Mouse (Mus musculus) small intestine, adult 2 months (tissue): Measurements from ENCODE around the gene Jarid2. TPM values are rescaled to one million over a fixed set of nuclear protein-coding genes. Genes with fewer than 3 reads are reported as not detected.
A peak's percentile ranks its signal among the peaks of the same experiment; 100 is the strongest.
"Not testable (repeated sequence)": the region's sequence is repeated elsewhere in the genome, so short reads cannot be mapped to it uniquely, and the experiment has no call there.

Experiments used
- H3K27ac ChIP-seq: fragments of 200-500 bp; 2 replicates; pipeline ENCODE4 v1.5.1; 2012; ENCODE audit warnings: low read depth, low read length, control low read depth, inconsistent platforms; ENCODE audit not compliant: insufficient read depth
- H3K27me3 ChIP-seq: fragments of 200-500 bp; 2 replicates; pipeline ENCODE4 v1.6.1; 2012; ENCODE audit warnings: mild to moderate bottlenecking, moderate library complexity, low read length, inconsistent platforms; ENCODE audit not compliant: control insufficient read depth, insufficient read depth
- H3K36me3 ChIP-seq: fragments of 200-500 bp; 2 replicates; pipeline ENCODE4 v1.6.1; 2012; ENCODE audit warnings: mild to moderate bottlenecking, low read length, control low read depth, inconsistent platforms; ENCODE audit not compliant: control insufficient read depth, insufficient read depth
- H3K4me1 ChIP-seq: fragments of 200-500 bp; 2 replicates; pipeline ENCODE4 v1.6.1; 2012; ENCODE audit warnings: low read length, inconsistent platforms, mixed read lengths; ENCODE audit not compliant: control insufficient read depth, insufficient read depth, insufficient read length
- H3K4me3 ChIP-seq: fragments of 200-500 bp; 2 replicates; pipeline ENCODE4 v1.5.1; 2012; ENCODE audit warnings: low read depth, mild to moderate bottlenecking, control low read depth, inconsistent platforms, low read length, moderate library complexity
- CTCF ChIP-seq: fragments of 200-500 bp; IDR thresholded peaks from 2 replicates; pipeline ENCODE4 v1.5.1; 2012; ENCODE audit warnings: low read depth, mild to moderate bottlenecking, control low read depth, inconsistent platforms, low read length, moderate library complexity, mixed read lengths; ENCODE audit not compliant: insufficient replicate concordance, insufficient read length; ENCODE audit errors: extremely low read depth
- POLR2A ChIP-seq: fragments of 200-500 bp; IDR thresholded peaks from 2 replicates; pipeline ENCODE4 v1.6.1; 2012; ENCODE audit warnings: low read depth, mild to moderate bottlenecking, control low read depth, inconsistent platforms, low read length, moderate library complexity
- WGBS: fragments of 180-500 bp; shearing (Covaris S2); methylation state at CpG from one replicate; pipeline ENCODE4 v1.1.7; 2018; 5-methylcytosine and 5-hydroxymethylcytosine counted together
- polyA plus RNA-seq: library from polyadenylated mRNA; depleted of rRNA; stranded (reverse); fragments of >200 nt; gene quantifications from 2 replicates; pipeline ENCODE4 v1.2.3, GENCODE M21; 2012

Jarid2 gene
- polyA plus RNA-seq, 1 experiment: 9.5 TPM

DNA sequence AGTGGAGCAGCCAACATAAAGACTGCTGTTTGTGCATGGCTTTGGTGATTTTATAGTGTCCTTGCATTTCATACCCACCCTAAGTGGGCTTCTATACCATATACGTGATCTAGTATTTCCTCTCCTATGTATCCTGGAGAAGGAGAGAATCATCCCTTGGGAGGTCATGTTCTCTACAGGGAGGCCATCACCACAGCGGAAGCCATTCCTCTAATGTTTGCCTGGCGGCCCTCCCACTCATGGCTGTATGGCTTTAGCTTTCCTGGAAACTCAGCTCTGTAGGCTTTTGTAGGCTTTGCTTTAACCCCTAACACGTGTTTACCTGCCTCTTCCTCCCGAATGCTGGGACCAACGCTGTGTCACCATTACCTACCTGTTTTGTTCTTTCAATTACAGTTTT is 108.2 kb downstream of the Jarid2 start:
- Histone ChIP-seq H3K36me3 (no peaks in the 10 kb centered on the region), H3K27me3 (no peaks in the 10 kb centered on the region), H3K4me3 (no peak overlapping the region), H3K4me1 (no peaks in the 10 kb centered on the region; the same call in 1 of the 2 replicates), H3K27ac (no peak overlapping the region)
- TF ChIP-seq CTCF: no peak
- TF ChIP-seq POLR2A: no peak
- 90% methylated on average over 6 of the region's 6 CpGs for WGBS

DNA sequence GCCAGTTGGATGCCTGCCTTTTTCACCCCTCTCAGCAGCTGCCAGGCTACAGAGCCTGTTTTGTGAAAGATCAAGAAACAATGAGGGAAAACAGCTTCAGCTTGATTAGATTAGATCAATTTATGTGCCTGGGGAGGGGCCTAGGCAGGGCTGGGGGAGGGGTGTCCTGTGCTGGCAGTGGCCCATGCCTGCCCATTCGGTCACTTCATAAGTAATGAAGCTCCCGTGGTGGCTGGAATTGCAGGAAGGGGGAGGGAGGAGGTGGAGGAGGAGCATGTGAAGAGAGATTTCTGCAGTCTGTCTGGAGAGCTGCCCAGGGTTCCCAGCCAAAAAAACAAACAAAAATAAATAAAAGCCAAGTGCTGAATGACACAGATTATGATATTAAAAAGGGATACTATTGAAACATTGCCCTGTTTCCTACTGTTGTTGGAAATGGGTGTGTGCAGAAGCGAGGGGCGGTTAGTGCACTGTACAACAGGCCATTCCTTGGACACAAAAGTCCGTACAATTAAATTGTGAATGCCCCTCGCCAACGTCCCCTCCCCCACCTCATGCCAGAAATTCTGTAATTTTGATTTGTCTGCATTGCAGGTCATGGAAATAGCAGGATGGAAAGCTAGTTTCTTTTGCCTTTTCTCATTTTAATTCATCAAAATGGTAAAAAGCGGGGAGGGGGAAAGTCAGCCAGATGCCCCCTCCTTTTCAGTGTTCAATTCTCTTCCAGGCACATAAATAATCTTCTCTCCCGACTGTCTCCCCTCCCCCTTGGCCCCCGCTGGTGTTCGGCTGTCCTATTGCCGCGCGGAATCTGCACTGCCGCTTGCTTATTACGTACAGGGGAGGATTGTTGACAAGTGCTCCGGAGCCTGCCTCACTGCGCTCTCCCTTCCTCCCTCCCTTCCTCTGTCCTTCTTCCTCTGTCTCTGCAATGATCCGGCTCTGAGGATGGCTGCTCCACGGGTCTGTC is 110.9 kb downstream of the Jarid2 start:
- H3K4me3 ChIP-seq: peak overlapping the region; percentile 10; the same call in 1 of the 2 replicates
- H3K27ac ChIP-seq: no peak overlapping the region

DNA sequence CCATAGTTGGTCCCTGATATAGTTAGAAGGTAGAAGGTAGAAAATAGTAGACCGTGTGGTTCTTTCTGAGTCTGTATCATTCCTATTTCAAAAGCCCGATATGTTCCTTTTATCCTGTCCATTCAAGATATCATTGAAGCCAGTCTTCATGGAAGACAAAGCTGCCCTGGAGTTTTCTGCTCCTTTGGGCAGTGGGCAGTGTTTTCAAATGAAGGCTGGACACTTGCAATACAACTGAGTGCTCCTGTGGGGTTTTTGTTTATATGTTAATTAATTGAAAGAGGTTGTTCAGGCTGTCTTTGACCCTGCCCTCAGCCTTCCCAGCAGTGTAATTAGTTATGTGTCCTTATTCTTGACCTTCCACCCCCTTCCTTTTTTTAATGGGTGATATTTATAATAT is 122.2 kb downstream of the Jarid2 start:
- no peak overlapping the region for H3K4me3 ChIP-seq
- H3K27ac ChIP-seq: no peak overlapping the region
- WGBS: 96% methylated on average over 2 of the region's 2 CpGs
- no peaks in the 10 kb centered on the region for H3K27me3 ChIP-seq
- no peak for TF ChIP-seq POLR2A
- no peak for TF ChIP-seq CTCF
- peaks cover 10% of the 10 kb centered on the region for H3K36me3 ChIP-seq
- no peaks in the 10 kb centered on the region for H3K4me1 ChIP-seq

More for the DNA sequence above, 110.9 kb downstream of the Jarid2 start:
- H3K4me1 ChIP-seq: no peaks in the 10 kb centered on the region; the same call in 1 of the 2 replicates
- WGBS: 33% methylated on average over 20 of the region's 20 CpGs
- H3K36me3 ChIP-seq: no peaks in the 10 kb centered on the region
- TF ChIP-seq CTCF (no peak), POLR2A (no peak)
- no peaks in the 10 kb centered on the region for H3K27me3 ChIP-seq

DNA sequence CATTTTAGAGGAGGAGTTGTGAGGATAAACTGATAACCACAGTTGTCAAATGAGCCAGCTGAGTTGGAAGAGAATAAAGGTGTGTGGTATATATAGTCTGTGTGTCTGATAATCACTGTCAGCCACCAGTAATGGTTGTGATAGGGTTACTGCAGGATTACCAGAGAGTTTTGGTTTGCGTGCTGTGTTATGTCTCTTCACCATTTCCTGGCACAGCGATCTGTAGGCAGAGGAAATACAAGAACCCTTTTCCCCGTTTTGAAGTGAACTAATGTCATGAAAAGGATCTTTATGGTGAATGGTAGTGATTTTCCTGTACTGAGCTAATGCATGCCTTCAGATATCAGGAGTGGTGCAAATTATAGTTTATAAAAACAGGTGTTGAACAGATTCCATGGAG is 122.8 kb downstream of the Jarid2 start:
- WGBS: 79% methylated on average over 3 of the region's 3 CpGs
- Histone ChIP-seq H3K36me3 (peaks cover 10% of the 10 kb centered on the region), H3K27me3 (no peaks in the 10 kb centered on the region), H3K27ac (no peak overlapping the region), H3K4me3 (no peak overlapping the region), H3K4me1 (no peaks in the 10 kb centered on the region)
- TF ChIP-seq POLR2A: no peak
- TF ChIP-seq CTCF: no peak

DNA sequence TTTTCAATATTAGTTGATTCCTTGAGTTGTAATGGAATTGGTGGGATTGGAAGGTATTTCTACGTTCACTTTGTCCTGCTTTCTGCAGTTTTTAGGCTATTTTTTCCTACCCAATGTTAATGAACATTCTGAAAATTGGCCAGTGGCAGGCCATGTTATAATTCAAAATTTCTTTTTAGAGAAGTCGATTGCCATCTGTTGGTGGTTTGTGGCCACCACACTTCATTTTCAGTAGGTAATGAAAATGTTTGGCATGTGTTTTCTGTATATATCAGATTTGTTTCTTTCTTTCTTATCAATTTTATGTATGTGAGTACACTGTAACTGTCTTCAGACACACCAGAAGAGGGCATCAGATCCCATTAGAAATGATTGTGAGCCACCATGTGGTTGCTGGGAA is 136.3 kb downstream of the Jarid2 start:
- 88% methylated on average over 2 of the region's 2 CpGs for WGBS
- Histone ChIP-seq H3K4me3 (no peak overlapping the region), H3K27me3 (no peaks in the 10 kb centered on the region), H3K27ac (no peak overlapping the region), H3K36me3 (no peaks in the 10 kb centered on the region), H3K4me1 (no peaks in the 10 kb centered on the region)
- TF ChIP-seq CTCF: no peak
- no peak for TF ChIP-seq POLR2A

DNA sequence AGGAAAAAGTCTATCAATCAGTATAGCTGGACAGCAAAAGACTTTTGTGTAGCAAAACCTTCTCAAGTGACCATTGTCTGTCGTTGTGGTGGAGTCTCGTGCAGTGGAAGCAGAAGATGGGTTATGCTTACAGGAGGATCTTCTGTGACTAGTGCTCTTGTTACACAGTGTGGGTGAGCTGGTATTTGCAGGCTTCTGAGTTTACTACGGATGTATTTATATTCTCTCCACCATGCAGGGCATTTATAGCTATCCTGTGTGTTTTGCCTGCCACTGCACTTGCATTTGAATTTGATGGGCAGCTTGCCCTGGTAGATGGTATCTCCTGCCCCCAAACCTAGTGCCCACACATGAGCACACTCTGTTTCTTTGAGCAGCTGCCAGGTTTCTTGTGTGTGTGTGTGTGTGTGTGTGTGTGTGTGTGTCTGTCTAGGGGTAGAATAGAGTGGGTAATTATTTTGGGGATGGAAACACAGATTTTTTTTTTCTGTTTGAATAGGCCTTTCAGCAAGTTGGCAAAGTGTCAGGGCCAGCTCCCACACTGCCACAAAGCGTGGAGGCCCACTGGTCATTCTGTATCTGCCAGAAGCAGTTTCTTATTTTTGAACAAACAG is 138.9 kb downstream of the Jarid2 start:
- no peaks in the 10 kb centered on the region for H3K27me3 ChIP-seq
- TF ChIP-seq CTCF (no peak), POLR2A (no peak)
- 84% methylated on average over 4 of the region's 4 CpGs for WGBS
- H3K4me3 ChIP-seq: no peak overlapping the region
- no peaks in the 10 kb centered on the region for H3K4me1 ChIP-seq
- H3K27ac ChIP-seq: no peak overlapping the region
- 0 out of 2 replicates have a peak, but pooled peaks cover 2% of the 10 kb centered on the region for H3K36me3 ChIP-seq

DNA sequence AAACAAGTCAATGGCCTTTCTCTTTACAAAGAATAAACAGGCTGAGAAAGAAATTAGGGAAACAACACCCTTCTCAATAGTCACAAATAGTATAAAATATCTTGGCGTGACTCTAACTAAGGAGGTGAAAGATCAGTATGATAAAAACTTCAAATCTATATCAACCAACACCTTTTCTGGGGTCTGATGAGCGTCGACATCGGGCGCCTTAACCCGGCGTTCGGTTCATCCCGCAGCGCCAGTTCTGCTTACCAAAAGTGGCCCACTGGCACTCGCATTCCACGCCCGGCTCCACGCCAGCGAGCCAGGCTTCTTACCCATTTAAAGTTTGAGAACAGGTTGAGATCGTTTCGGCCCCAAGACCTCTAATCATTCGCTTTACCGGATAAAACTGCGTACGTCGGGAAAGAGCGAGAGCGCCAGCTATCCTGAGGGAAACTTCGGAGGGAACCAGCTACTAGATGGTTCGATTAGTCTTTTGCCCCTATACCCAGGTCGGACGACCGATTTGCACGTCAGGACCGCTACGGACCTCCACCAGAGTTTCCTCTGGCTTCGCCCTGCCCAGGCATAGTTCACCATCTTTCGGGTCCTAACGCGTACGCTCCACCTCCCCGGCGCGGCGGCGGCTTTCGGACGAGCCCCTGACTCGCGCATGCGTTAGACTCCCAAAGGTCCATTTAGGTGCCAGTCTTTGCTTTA is 140.3 kb downstream of the Jarid2 start:
- not testable (repeated sequence) for H3K27me3 ChIP-seq, H3K27ac ChIP-seq, H3K4me1 ChIP-seq, H3K36me3 ChIP-seq, H3K4me3 ChIP-seq
- whole genome bisulfite sequencing: 80% methylated on average over 47 of the region's 47 CpGs
